Mouse (Mus musculus) heart, embryonic 16.5 days (tissue): ENCODE data around the gene Olfr320. TPM values are rescaled to one million over a fixed set of nuclear protein-coding genes. Genes with fewer than 3 reads are reported as not detected.

Source experiments
- ATAC-seq: fragments of 200-750 bp; cut with Nextera tagmentation; replicated peaks from 2 replicates; pipeline ENCODE4 v1.8.0; 2017; ENCODE audit warnings: moderate number of reproducible peaks; ENCODE audit not compliant: insufficient read depth, low FRiP score; ENCODE audit errors: extremely low read depth
- H3K27ac ChIP-seq: fragments of 300-500 bp; sonication (generic); 2 replicates; pipeline ENCODE4 v1.5.1; 2014; ENCODE audit warnings: mild to moderate bottlenecking, low read length, control low read depth, moderate library complexity
- H3K27me3 ChIP-seq: fragments of 300-500 bp; sonication (generic); 2 replicates; pipeline ENCODE4 v1.6.1; 2014; ENCODE audit warnings: low read length, mixed read lengths; ENCODE audit not compliant: control insufficient read depth, insufficient read depth
- H3K36me3 ChIP-seq: fragments of 300-500 bp; sonication (generic); 2 replicates; pipeline ENCODE4 v1.6.1; 2014; ENCODE audit not compliant: control insufficient read depth, insufficient read depth
- H3K4me1 ChIP-seq: fragments of 300-500 bp; sonication (generic); 2 replicates; pipeline ENCODE4 v1.6.1; 2014; ENCODE audit warnings: low read length, mixed read lengths; ENCODE audit not compliant: control insufficient read depth, insufficient read depth
- H3K4me2 ChIP-seq: fragments of 300-500 bp; sonication (generic); 2 replicates; pipeline ENCODE4 v1.6.1; 2014; ENCODE audit warnings: low read depth, mild to moderate bottlenecking, control low read depth, low read length
- H3K4me3 ChIP-seq: fragments of 300-500 bp; sonication (generic); 2 replicates; pipeline ENCODE4 v1.5.1; 2014; ENCODE audit warnings: mild to moderate bottlenecking, control low read depth, low read length
- H3K9ac ChIP-seq: fragments of 300-500 bp; sonication (generic); 2 replicates; pipeline ENCODE4 v1.6.1; 2014; ENCODE audit warnings: low read length, control low read depth
- H3K9me3 ChIP-seq: fragments of 300-500 bp; sonication (generic); replicated peaks from 2 replicates; pipeline ENCODE4 v1.6.1; 2016; ENCODE audit warnings: low read length; ENCODE audit not compliant: control insufficient read depth
- WGBS: fragments of 180-500 bp; shearing (Covaris S2); extraction: QIAGEN DNeasy Blood & Tissue Kit; methylation state at CpG from one replicate; pipeline ENCODE4 v1.1.7; 2014; 5-methylcytosine and 5-hydroxymethylcytosine counted together
- polyA plus RNA-seq: library from polyadenylated mRNA; unstranded; fragments of >200 nt; fragmentation: Nextera tagmentation; extraction: Ambion mirVana; gene quantifications from 2 replicates; pipeline ENCODE4 v1.2.1, GENCODE M21; 2015

The Olfr320 gene
- not detected in 2 replicates for polyA plus RNA-seq

- ATAC-seq, result no peak
- WGBS, result 67% methylated on average over 1 of the region's 1 CpGs
- Histone ChIP-seq H3K4me3 (no peak within 1 kb of the TSS), H3K4me1 (no peaks in the 10 kb centered on the region), H3K9me3 (no peaks in the 10 kb centered on the region), H3K36me3 (no peaks in the 10 kb centered on the region), H3K4me2 (no peak within 1 kb of the TSS), H3K9ac (no peak within 1 kb of the TSS), H3K27ac (no peak within 1 kb of the TSS), H3K27me3 (no peaks in the 10 kb centered on the region)
Measured at GRCm38 (mm10) chr11:58680799-58681198, at the start of gene Olfr320. TSS of gene Olfr320 (plus strand) at chr11:58681099.

GRCm38 (mm10) chr11:58634878-58635277 lies 46.0 kb upstream of the Olfr320 start:
- 51% methylated on average over 4 of the region's 4 CpGs for WGBS
- H3K36me3 ChIP-seq, result no peaks in the 10 kb centered on the region
- no peak for ATAC-seq
- H3K4me3 ChIP-seq, result no peak overlapping the region
- no peaks in the 10 kb centered on the region for H3K4me1 ChIP-seq
- no peaks in the 10 kb centered on the region for H3K9me3 ChIP-seq
- no peak overlapping the region for H3K9ac ChIP-seq
- peaks cover 10% of the 10 kb centered on the region for H3K27me3 ChIP-seq
- H3K27ac ChIP-seq, result no peak overlapping the region
- H3K4me2 ChIP-seq, result no peak overlapping the region

- H3K4me3 ChIP-seq, result no peak overlapping the region
- H3K36me3 ChIP-seq, result no peaks in the 10 kb centered on the region
- peaks cover 6% of the 10 kb centered on the region; the same call in 1 of the 2 replicates for H3K4me1 ChIP-seq
- H3K27me3 ChIP-seq, result peaks cover 18% of the 10 kb centered on the region
- H3K9me3 ChIP-seq, result no peaks in the 10 kb centered on the region
- no peak for ATAC-seq
- no peak overlapping the region for H3K9ac ChIP-seq
- no peak overlapping the region for H3K4me2 ChIP-seq
- H3K27ac ChIP-seq, result no peak overlapping the region
- 19% methylated on average over 4 of the region's 4 CpGs for WGBS
Measured at GRCm38 (mm10) chr11:58636376-58636977, 44.4 kb upstream of the Olfr320 start.

GRCm38 (mm10) chr11:58638176-58638701 lies 42.7 kb upstream of the Olfr320 start:
- H3K9me3 ChIP-seq, result no peaks in the 10 kb centered on the region
- H3K4me2 ChIP-seq, result no peak overlapping the region
- H3K36me3 ChIP-seq, result no peaks in the 10 kb centered on the region
- peaks cover 26% of the 10 kb centered on the region for H3K27me3 ChIP-seq
- H3K27ac ChIP-seq, result no peak overlapping the region
- WGBS, result 66% methylated on average over 7 of the region's 7 CpGs
- no peak overlapping the region for H3K4me3 ChIP-seq
- H3K4me1 ChIP-seq, result peaks cover 6% of the 10 kb centered on the region; the same call in 1 of the 2 replicates
- no peak for ATAC-seq
- H3K9ac ChIP-seq, result no peak overlapping the region

- 2% methylated on average over 34 of the region's 34 CpGs for WGBS
- peak within 1 kb of the TSS; percentile 2 for H3K9ac ChIP-seq
- no peak within 1 kb of the TSS for H3K27ac ChIP-seq
- ATAC-seq, result no peak
- H3K4me3 ChIP-seq, result peak within 1 kb of the TSS; percentile 37
- no peaks in the 10 kb centered on the region for H3K9me3 ChIP-seq
- H3K4me2 ChIP-seq, result peak within 1 kb of the TSS; percentile 73
- H3K4me1 ChIP-seq, result peaks cover 6% of the 10 kb centered on the region; the same call in 1 of the 2 replicates
- H3K36me3 ChIP-seq, result no peaks in the 10 kb centered on the region
- H3K27me3 ChIP-seq, result peaks cover 26% of the 10 kb centered on the region
Measured at GRCm38 (mm10) chr11:58640272-58640867, 40.5 kb upstream of the Olfr320 start, which contains the start of gene Trim58. TSS of gene Trim58 (plus strand) at chr11:58640465.

GRCm38 (mm10) chr11:58641057-58641456 lies 39.8 kb upstream of the Olfr320 start:
- peak overlapping the region; percentile 37 for H3K4me3 ChIP-seq

GRCm38 (mm10) chr11:58641638-58642358 lies 39.1 kb upstream of the Olfr320 start:
- Histone ChIP-seq H3K36me3 (no peaks in the 10 kb centered on the region), H3K4me2 (no peak overlapping the region), H3K4me3 (no peak overlapping the region), H3K4me1 (peaks cover 6% of the 10 kb centered on the region; the same call in 1 of the 2 replicates), H3K9ac (no peak overlapping the region), H3K9me3 (no peaks in the 10 kb centered on the region), H3K27me3 (peaks cover 26% of the 10 kb centered on the region), H3K27ac (no peak overlapping the region)
- WGBS, result 78% methylated on average over 13 of the region's 13 CpGs
- no peak for ATAC-seq

More at GRCm38 (mm10) chr11:58641057-58641456, 39.8 kb upstream of the Olfr320 start:
- WGBS, result 25% methylated on average over 14 of the region's 14 CpGs
- Histone ChIP-seq H3K4me1 (peaks cover 6% of the 10 kb centered on the region; the same call in 1 of the 2 replicates), H3K4me2 (peak overlapping the region; percentile 73), H3K27me3 (peaks cover 26% of the 10 kb centered on the region), H3K27ac (no peak overlapping the region), H3K9me3 (no peaks in the 10 kb centered on the region), H3K9ac (no peak overlapping the region), H3K36me3 (no peaks in the 10 kb centered on the region)
- ATAC-seq, result no peak

GRCm38 (mm10) chr11:58643350-58643749 lies 37.5 kb upstream of the Olfr320 start:
- H3K4me2 ChIP-seq, result no peak overlapping the region
- no peaks in the 10 kb centered on the region for H3K9me3 ChIP-seq
- no peak overlapping the region for H3K27ac ChIP-seq
- peaks cover 22% of the 10 kb centered on the region for H3K27me3 ChIP-seq
- H3K4me3 ChIP-seq, result no peak overlapping the region
- ATAC-seq, result no peak
- no peaks in the 10 kb centered on the region for H3K36me3 ChIP-seq
- H3K4me1 ChIP-seq, result peaks cover 6% of the 10 kb centered on the region; the same call in 1 of the 2 replicates
- WGBS, result 25% methylated on average over 6 of the region's 6 CpGs
- no peak overlapping the region for H3K9ac ChIP-seq
